Mouse (Mus musculus): ENCODE data around the gene Mta3. TPM values are rescaled to one million over a fixed set of nuclear protein-coding genes. Genes with fewer than 3 reads are reported as not detected.

Mta3 gene
- polyA plus RNA-seq, 1 experiment from 2014 or later = 41.0 TPM

DNA sequence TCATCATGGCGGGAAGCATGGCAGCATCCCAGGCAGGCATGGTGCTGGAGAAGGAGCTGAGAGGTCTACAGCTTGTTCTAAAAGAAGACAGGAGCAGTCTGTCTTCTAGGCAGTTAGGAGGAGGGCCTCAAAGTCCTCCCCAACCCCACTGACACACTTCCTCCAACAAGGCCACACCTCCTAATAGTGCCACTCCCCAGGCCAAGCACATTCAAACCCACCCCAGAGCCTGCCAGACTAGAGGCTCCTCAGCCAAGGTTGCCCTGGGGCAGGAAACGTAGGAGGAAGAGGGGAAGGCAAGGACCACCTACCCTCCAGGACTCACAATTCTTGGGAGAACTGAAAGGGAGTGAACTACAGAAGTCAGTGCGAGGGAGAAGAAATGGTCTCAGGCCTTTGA is 141.9 kb downstream of the Mta3 start, which contains the start of gene Haao:
TSS of gene Haao (minus strand) at position 149 of the 400 bp plus-strand sequence.
- 71% methylated on average over 3 of the region's 3 CpGs for WGBS
- no peak within 1 kb of the TSS for H3K27ac ChIP-seq (ENCODE audit: low read depth)
- no peak for ATAC-seq (ENCODE audit: insufficient read depth)

DNA sequence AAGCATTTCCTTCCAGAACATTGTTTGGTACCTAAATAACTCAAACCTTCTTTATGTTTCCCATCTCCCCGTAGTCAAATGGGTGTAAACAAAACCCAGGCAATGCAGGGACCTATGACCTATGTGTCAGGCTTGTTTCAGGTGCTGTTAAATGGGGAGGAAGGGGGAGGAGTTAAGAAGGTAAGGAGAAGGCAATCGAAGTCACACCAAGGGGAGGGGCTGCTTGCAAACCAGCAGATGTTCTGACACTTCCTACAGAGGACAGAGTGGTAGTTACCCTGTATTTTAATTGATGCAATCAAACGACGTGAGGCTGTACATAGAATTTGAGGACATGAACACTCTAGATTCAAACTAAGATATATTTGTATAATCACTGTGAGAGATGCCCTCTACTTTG is 142.5 kb downstream of the Mta3 start:
- H3K36me3 ChIP-seq (ENCODE audit: insufficient read depth) = no peaks in the 10 kb centered on the region
- no peak for TF ChIP-seq CTCF (IDR thresholded peaks at IDR 0.05; ENCODE audit: low read depth)
- no peak overlapping the region for H3K9ac ChIP-seq
- 36% methylated on average over 4 of the region's 4 CpGs for WGBS
- no peak overlapping the region for H3K27ac ChIP-seq (ENCODE audit: low read depth)
- ATAC-seq (ENCODE audit: insufficient read depth) (no peak), DNase-seq (no peak)
- H3K27me3 ChIP-seq (ENCODE audit: insufficient read depth, low read length) = no peaks in the 10 kb centered on the region
- no peak overlapping the region for H3K4me3 ChIP-seq (ENCODE audit: low read depth, low read length)
- H3K9me3 ChIP-seq (ENCODE audit: low read depth, low read length) = no peaks in the 10 kb centered on the region
- no peaks in the 10 kb centered on the region for H3K4me1 ChIP-seq (ENCODE audit: insufficient read depth)
- no peak overlapping the region for H3K4me2 ChIP-seq

More for the DNA sequence above, 141.9 kb downstream of the Mta3 start, which contains the start of gene Haao:
- no peak within 1 kb of the TSS for H3K9ac ChIP-seq
- H3K4me1 ChIP-seq (ENCODE audit: insufficient read depth) = no peaks in the 10 kb centered on the region
- H3K4me2 ChIP-seq = no peak within 1 kb of the TSS
- no peak for TF ChIP-seq CTCF (IDR thresholded peaks at IDR 0.05; ENCODE audit: low read depth)
- DNase-seq = no peak
- H3K36me3 ChIP-seq (ENCODE audit: insufficient read depth) = no peaks in the 10 kb centered on the region
- H3K9me3 ChIP-seq (ENCODE audit: low read depth, low read length) = no peaks in the 10 kb centered on the region
- H3K27me3 ChIP-seq (ENCODE audit: insufficient read depth, low read length) = no peaks in the 10 kb centered on the region
- H3K4me3 ChIP-seq (ENCODE audit: low read depth, low read length) = no peak within 1 kb of the TSS

DNA sequence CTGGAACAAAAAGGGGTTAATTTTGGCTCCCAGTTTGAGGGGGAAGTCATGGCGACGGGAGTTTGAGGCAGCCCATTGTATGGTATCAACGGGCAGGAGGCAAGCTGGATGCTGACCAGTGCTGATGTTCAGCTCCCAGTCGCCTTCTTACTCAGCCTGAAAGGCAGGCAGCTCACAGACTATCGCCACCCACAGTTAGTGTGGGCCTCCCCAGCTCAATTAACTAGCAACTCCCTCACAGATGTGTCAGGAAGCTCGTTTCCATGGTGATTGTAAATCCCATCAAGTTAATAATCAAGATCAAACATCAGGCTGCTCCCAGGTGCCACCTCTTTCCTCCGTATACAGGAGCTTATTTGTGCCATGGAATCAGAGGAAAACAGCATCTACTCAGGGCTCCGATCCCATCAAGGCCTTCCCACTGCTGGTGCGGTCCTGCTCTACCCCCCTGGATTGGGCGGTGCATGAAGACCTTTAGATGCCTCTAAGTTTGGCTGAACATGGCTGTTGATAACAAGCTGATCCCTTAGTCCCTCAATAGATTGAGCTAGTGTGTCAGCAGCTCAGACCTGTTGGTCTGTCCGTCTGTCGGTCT is 143.2 kb downstream of the Mta3 start:
- no peaks in the 10 kb centered on the region for H3K27me3 ChIP-seq (ENCODE audit: insufficient read depth, low read length)
- WGBS = 69% methylated on average over 12 of the region's 12 CpGs
- no peak overlapping the region for H3K9ac ChIP-seq
- H3K36me3 ChIP-seq (ENCODE audit: insufficient read depth) = no peaks in the 10 kb centered on the region
- H3K27ac ChIP-seq (ENCODE audit: low read depth) = no peak overlapping the region
- ATAC-seq (ENCODE audit: insufficient read depth) = no peak
- H3K4me2 ChIP-seq = no peak overlapping the region
- no peaks in the 10 kb centered on the region for H3K4me1 ChIP-seq (ENCODE audit: insufficient read depth)
- H3K4me3 ChIP-seq (ENCODE audit: low read depth, low read length) = no peak overlapping the region
- no peak for TF ChIP-seq CTCF (IDR thresholded peaks at IDR 0.05; ENCODE audit: low read depth)
- DNase-seq = no peak
- no peaks in the 10 kb centered on the region for H3K9me3 ChIP-seq (ENCODE audit: low read depth, low read length)

DNA sequence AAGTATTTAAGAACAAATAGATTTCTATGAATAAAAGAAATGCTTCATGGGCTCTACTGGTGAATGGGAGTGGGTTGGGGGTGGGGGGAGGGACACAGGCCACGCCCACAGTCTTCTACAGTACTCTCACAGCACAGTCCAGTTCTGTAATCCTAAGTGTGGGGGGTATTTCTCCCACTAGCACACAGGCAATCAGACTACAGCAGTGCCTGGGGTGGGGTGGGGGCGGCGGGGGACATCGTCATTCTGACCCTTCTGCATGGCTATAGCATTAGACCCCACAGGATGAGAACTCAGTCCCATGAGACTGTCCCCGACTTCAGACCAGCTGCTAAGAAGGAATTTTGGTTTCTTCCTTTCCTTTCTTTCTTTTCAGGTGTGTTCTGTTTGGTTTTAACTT is 143.8 kb downstream of the Mta3 start:
- H3K4me3 ChIP-seq (ENCODE audit: low read depth, low read length) = no peak overlapping the region
- no peak overlapping the region for H3K27ac ChIP-seq (ENCODE audit: low read depth)
- no peak for TF ChIP-seq CTCF (IDR thresholded peaks at IDR 0.05; ENCODE audit: low read depth)
- ATAC-seq (ENCODE audit: insufficient read depth) (no peak), DNase-seq (no peak)
- no peak overlapping the region for H3K9ac ChIP-seq
- no peak overlapping the region for H3K4me2 ChIP-seq
- H3K36me3 ChIP-seq (ENCODE audit: insufficient read depth) = no peaks in the 10 kb centered on the region
- H3K27me3 ChIP-seq (ENCODE audit: insufficient read depth, low read length) = no peaks in the 10 kb centered on the region
- no peaks in the 10 kb centered on the region for H3K4me1 ChIP-seq (ENCODE audit: insufficient read depth)
- no peaks in the 10 kb centered on the region for H3K9me3 ChIP-seq (ENCODE audit: low read depth, low read length)
- WGBS = 75% methylated on average over 5 of the region's 5 CpGs

DNA sequence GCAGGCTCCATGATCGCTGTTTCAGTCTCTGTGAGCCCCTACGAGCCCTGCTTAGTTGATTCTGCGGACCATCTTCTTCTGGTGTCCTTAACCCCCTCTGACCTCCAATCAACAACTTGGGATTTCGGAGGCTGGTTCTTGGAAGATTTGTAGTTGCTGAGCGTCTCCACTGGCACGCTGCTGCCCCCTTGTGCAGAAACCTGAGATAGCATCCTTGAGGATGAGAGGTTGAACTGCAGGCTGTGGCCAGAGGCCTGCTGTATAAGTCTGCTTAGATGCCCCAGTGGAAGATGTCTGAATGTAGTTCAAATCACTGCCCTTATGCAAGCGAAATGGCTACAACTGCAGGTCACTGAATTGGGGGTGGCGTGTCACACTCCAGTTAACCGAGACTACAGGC is 144.5 kb downstream of the Mta3 start:
- Histone ChIP-seq H3K27ac (ENCODE audit: low read depth) (no peak overlapping the region), H3K36me3 (ENCODE audit: insufficient read depth) (no peaks in the 10 kb centered on the region), H3K9me3 (ENCODE audit: low read depth, low read length) (no peaks in the 10 kb centered on the region), H3K9ac (no peak overlapping the region), H3K4me2 (peak overlapping the region; percentile 19; the same call in 1 of the 2 replicates), H3K27me3 (ENCODE audit: insufficient read depth, low read length) (no peaks in the 10 kb centered on the region), H3K4me1 (ENCODE audit: insufficient read depth) (no peaks in the 10 kb centered on the region), H3K4me3 (ENCODE audit: low read depth, low read length) (no peak overlapping the region)
- peak; percentile 97 for TF ChIP-seq CTCF (IDR thresholded peaks at IDR 0.05; ENCODE audit: low read depth)
- ATAC-seq (ENCODE audit: insufficient read depth) = peak; percentile 23; the same call in 1 of the 2 replicates
- DNase-seq = peak; percentile 96
- 14% methylated on average over 9 of the region's 9 CpGs for WGBS

DNA sequence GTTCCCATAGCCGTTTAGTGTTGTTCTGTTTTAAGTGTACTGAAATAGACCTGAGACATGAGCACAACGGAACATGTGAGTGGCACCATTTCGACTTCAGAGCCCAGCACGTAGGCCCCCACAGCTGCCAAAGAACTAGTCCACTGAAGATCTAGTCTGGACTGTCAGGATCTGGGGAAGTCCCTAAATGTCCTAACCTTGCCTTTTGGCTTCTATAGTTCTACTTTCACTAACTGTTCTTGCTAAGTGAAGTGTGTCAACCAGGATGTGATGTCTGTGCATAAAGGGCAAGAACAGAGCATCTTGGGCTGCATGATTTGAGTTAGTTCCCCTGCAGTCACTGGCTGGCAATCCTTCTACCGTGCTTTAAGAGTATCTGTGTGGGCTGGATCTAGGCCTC is 144.9 kb downstream of the Mta3 start:
- Histone ChIP-seq H3K9me3 (ENCODE audit: low read depth, low read length) (no peaks in the 10 kb centered on the region), H3K4me1 (ENCODE audit: insufficient read depth) (no peaks in the 10 kb centered on the region), H3K27ac (ENCODE audit: low read depth) (no peak overlapping the region), H3K9ac (no peak overlapping the region), H3K4me2 (no peak overlapping the region), H3K4me3 (ENCODE audit: low read depth, low read length) (no peak overlapping the region), H3K36me3 (ENCODE audit: insufficient read depth) (no peaks in the 10 kb centered on the region), H3K27me3 (ENCODE audit: insufficient read depth, low read length) (no peaks in the 10 kb centered on the region)
- WGBS = 76% methylated on average over 5 of the region's 5 CpGs
- no peak for TF ChIP-seq CTCF (IDR thresholded peaks at IDR 0.05; ENCODE audit: low read depth)
- no peak for DNase-seq
- ATAC-seq (ENCODE audit: insufficient read depth) = no peak

DNA sequence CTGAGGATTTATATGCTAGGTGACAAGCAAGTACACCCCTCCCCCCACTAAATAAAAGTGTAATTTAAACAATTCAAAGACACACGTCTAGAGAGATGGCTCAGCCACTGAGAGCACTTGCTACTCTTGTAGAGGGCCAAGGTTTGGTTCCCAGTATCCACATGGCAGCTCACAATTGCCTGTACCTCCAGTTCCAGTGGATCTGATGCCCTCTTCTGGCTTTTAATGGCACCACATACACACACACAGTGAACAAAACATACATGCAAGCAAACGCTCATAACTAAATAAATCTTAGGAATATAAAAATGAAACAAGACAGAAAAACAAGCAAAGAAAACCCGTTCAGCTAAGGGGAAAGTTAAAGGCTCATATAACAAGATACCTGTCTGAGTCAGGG is 147.9 kb downstream of the Mta3 start:
- peak; percentile 25; the same call in 1 of the 2 replicates for TF ChIP-seq CTCF (IDR thresholded peaks at IDR 0.05; ENCODE audit: low read depth)
- ATAC-seq (ENCODE audit: insufficient read depth) (no peak), DNase-seq (no peak)
- 44% methylated on average over 3 of the region's 3 CpGs for WGBS
- H3K36me3 ChIP-seq (ENCODE audit: insufficient read depth) = no peaks in the 10 kb centered on the region
- H3K4me2 ChIP-seq = peak overlapping the region; percentile 37; the same call in 1 of the 2 replicates
- H3K27me3 ChIP-seq (ENCODE audit: insufficient read depth, low read length) = no peaks in the 10 kb centered on the region
- H3K9ac ChIP-seq = no peak overlapping the region
- no peak overlapping the region for H3K4me3 ChIP-seq (ENCODE audit: low read depth, low read length)
- H3K9me3 ChIP-seq (ENCODE audit: low read depth, low read length) = no peaks in the 10 kb centered on the region
- no peaks in the 10 kb centered on the region for H3K4me1 ChIP-seq (ENCODE audit: insufficient read depth)
- H3K27ac ChIP-seq (ENCODE audit: low read depth) = no peak overlapping the region

All from lung, embryonic 14.5 days (tissue).